Mouse (Mus musculus) forebrain, embryonic 11.5 days (tissue): Measurements from ENCODE around the gene Mdfic. TPM values are rescaled to one million over a fixed set of nuclear protein-coding genes. Genes with fewer than 3 reads are reported as not detected.
A peak's percentile ranks its signal among the peaks of the same experiment; 100 is the strongest.
"Not testable (repeated sequence)": the region's sequence is repeated elsewhere in the genome, so short reads cannot be mapped to it uniquely, and the experiment has no call there.

Experiments
- ATAC-seq: fragments of 200-750 bp; cut with Nextera tagmentation; replicated peaks from 2 replicates; pipeline ENCODE4 v1.8.0; 2017; ENCODE audit warnings: moderate TSS enrichment; ENCODE audit not compliant: low FRiP score
- DNase-seq: peaks from one replicate; pipeline ENCODE4 v3.0.0-alpha.2; 2017; ENCODE audit warnings: low spot score
- H3K27ac ChIP-seq: fragments of 300-500 bp; sonication (generic); 2 replicates; pipeline ENCODE4 v1.5.1; 2014; ENCODE audit warnings: low read depth, low read length
- H3K27me3 ChIP-seq: fragments of 300-500 bp; sonication (generic); 2 replicates; pipeline ENCODE4 v1.6.1; 2014; ENCODE audit warnings: mild to moderate bottlenecking, low read length, mixed read lengths; ENCODE audit not compliant: control insufficient read depth, insufficient read depth
- H3K36me3 ChIP-seq: fragments of 300-500 bp; sonication (generic); 2 replicates; pipeline ENCODE4 v1.6.1; 2014; ENCODE audit warnings: mild to moderate bottlenecking, low read length, moderate library complexity, mixed read lengths; ENCODE audit not compliant: control insufficient read depth, insufficient read depth
- H3K4me1 ChIP-seq: fragments of 300-500 bp; sonication (generic); replicated peaks from 2 replicates; pipeline ENCODE4 v1.6.1; 2014; ENCODE audit warnings: low read length, mixed read lengths; ENCODE audit not compliant: control insufficient read depth, insufficient read depth
- H3K4me2 ChIP-seq: fragments of 300-500 bp; sonication (generic); 2 replicates; pipeline ENCODE4 v1.6.1; 2014; ENCODE audit warnings: low read depth, mild to moderate bottlenecking, low read length, moderate library complexity, mixed read lengths; ENCODE audit not compliant: severe bottlenecking
- H3K4me3 ChIP-seq: fragments of 300-500 bp; sonication (generic); 2 replicates; pipeline ENCODE4 v1.5.1; 2014; ENCODE audit warnings: low read depth, low read length
- H3K9ac ChIP-seq: fragments of 300-500 bp; sonication (generic); 2 replicates; pipeline ENCODE4 v1.6.1; 2014; ENCODE audit warnings: low read length
- H3K9me3 ChIP-seq: fragments of 300-500 bp; sonication (generic); 2 replicates; pipeline ENCODE4 v1.6.1; 2016; ENCODE audit warnings: low read length, mixed read lengths; ENCODE audit not compliant: control insufficient read depth
- WGBS: fragments of 180-500 bp; shearing (Covaris S2); extraction: QIAGEN DNeasy Blood & Tissue Kit; methylation state at CpG from one replicate; pipeline ENCODE4 v1.1.7; 2014; 5-methylcytosine and 5-hydroxymethylcytosine counted together
- polyA plus RNA-seq: library from polyadenylated mRNA; unstranded; fragments of >200 nt; fragmentation: Nextera tagmentation; extraction: Ambion mirVana; gene quantifications from 2 replicates; pipeline ENCODE4 v1.2.1, GENCODE M21; 2014

The Mdfic gene
- 5.4 and 5.7 TPM in 2 replicates for polyA plus RNA-seq

GRCm38 (mm10) chr6:15720461-15720817, at the start of gene Mdfic:
Mdfic (plus strand) TSS chr6:15720661.
- Histone ChIP-seq H3K27ac (no peak within 1 kb of the TSS), H3K36me3 (no peaks in the 10 kb centered on the region), H3K4me1 (0 out of 2 replicates have a peak, but pooled peaks cover 2% of the 10 kb centered on the region), H3K27me3 (peaks cover 2% of the 10 kb centered on the region; the same call in 1 of the 2 replicates), H3K4me2 (peak within 1 kb of the TSS; percentile 97), H3K4me3 (peak within 1 kb of the TSS; percentile 60), H3K9me3 (no peaks in the 10 kb centered on the region), H3K9ac (peak within 1 kb of the TSS; percentile 86)
- 1% methylated on average over 16 of the region's 16 CpGs for WGBS
- DNase-seq (no peak), ATAC-seq (no peak; the same call in none of the 2 replicates)

- no peaks in the 10 kb centered on the region for H3K9me3 ChIP-seq
- no peak overlapping the region for H3K27ac ChIP-seq
- no peak for DNase-seq
- no peak for ATAC-seq
- no peaks in the 10 kb centered on the region for H3K36me3 ChIP-seq
- H3K9ac ChIP-seq = no peak overlapping the region
- H3K4me2 ChIP-seq = no peak overlapping the region
- H3K27me3 ChIP-seq = no peaks in the 10 kb centered on the region
- H3K4me1 ChIP-seq = no peaks in the 10 kb centered on the region
- H3K4me3 ChIP-seq = no peak overlapping the region
Observed at GRCm38 (mm10) chr6:15671364-15671763, 49.1 kb upstream of the Mdfic start.

GRCm38 (mm10) chr6:15710080-15710479, 10.4 kb upstream of the Mdfic start:
- Histone ChIP-seq H3K27me3 (no peaks in the 10 kb centered on the region), H3K4me2 (no peak overlapping the region), H3K4me3 (no peak overlapping the region), H3K9me3 (no peaks in the 10 kb centered on the region), H3K4me1 (no peaks in the 10 kb centered on the region), H3K36me3 (no peaks in the 10 kb centered on the region), H3K27ac (no peak overlapping the region), H3K9ac (no peak overlapping the region)
- 92% methylated on average over 4 of the region's 4 CpGs for WGBS
- DNase-seq (no peak), ATAC-seq (no peak)

- H3K36me3 ChIP-seq = no peaks in the 10 kb centered on the region
- H3K9ac ChIP-seq = no peak overlapping the region
- H3K27me3 ChIP-seq = no peaks in the 10 kb centered on the region
- no peak overlapping the region for H3K27ac ChIP-seq
- WGBS = 85% methylated on average over 7 of the region's 7 CpGs
- ATAC-seq (no peak), DNase-seq (no peak)
- H3K4me1 ChIP-seq = no peaks in the 10 kb centered on the region
- no peaks in the 10 kb centered on the region for H3K9me3 ChIP-seq
- no peak overlapping the region for H3K4me3 ChIP-seq
- H3K4me2 ChIP-seq = no peak overlapping the region
Observed at GRCm38 (mm10) chr6:15710706-15711105, 9.8 kb upstream of the Mdfic start.

GRCm38 (mm10) chr6:15712860-15713385, 7.5 kb upstream of the Mdfic start:
- no peaks in the 10 kb centered on the region for H3K36me3 ChIP-seq
- no peak overlapping the region for H3K4me3 ChIP-seq
- no peak overlapping the region for H3K4me2 ChIP-seq
- H3K9ac ChIP-seq = no peak overlapping the region
- WGBS = 25% methylated on average over 2 of the region's 2 CpGs
- H3K4me1 ChIP-seq = no peaks in the 10 kb centered on the region
- ATAC-seq (no peak), DNase-seq (no peak)
- no peaks in the 10 kb centered on the region for H3K27me3 ChIP-seq
- H3K9me3 ChIP-seq = no peaks in the 10 kb centered on the region
- no peak overlapping the region for H3K27ac ChIP-seq

- H3K36me3 ChIP-seq, ATAC-seq, H3K9ac ChIP-seq, H3K4me3 ChIP-seq, DNase-seq, H3K4me1 ChIP-seq, H3K4me2 ChIP-seq, H3K27me3 ChIP-seq, H3K27ac ChIP-seq, H3K9me3 ChIP-seq: not testable (repeated sequence)
- WGBS = 68% methylated on average over 1 of the region's 1 CpGs
Observed at GRCm38 (mm10) chr6:15714036-15714435, 6.4 kb upstream of the Mdfic start.

- no peak overlapping the region for H3K27ac ChIP-seq
- WGBS = 97% methylated on average over 2 of the region's 2 CpGs
- H3K4me1 ChIP-seq = no peaks in the 10 kb centered on the region
- no peak overlapping the region for H3K9ac ChIP-seq
- ATAC-seq (no peak), DNase-seq (no peak)
- H3K9me3 ChIP-seq = no peaks in the 10 kb centered on the region
- no peak overlapping the region for H3K4me3 ChIP-seq
- no peaks in the 10 kb centered on the region for H3K36me3 ChIP-seq
- no peaks in the 10 kb centered on the region for H3K27me3 ChIP-seq
- H3K4me2 ChIP-seq = no peak overlapping the region
Observed at GRCm38 (mm10) chr6:15714996-15715844, 5.2 kb upstream of the Mdfic start.

GRCm38 (mm10) chr6:15719919-15720318, 542 bp upstream of the Mdfic start:
- H3K27ac ChIP-seq = no peak overlapping the region
- WGBS = 61% methylated on average over 6 of the region's 6 CpGs
- no peak overlapping the region for H3K4me3 ChIP-seq
- 0 out of 2 replicates have a peak, but pooled peaks cover 2% of the 10 kb centered on the region for H3K4me1 ChIP-seq
- no peaks in the 10 kb centered on the region for H3K9me3 ChIP-seq
- DNase-seq (no peak), ATAC-seq (no peak)
- no peak overlapping the region for H3K4me2 ChIP-seq
- H3K27me3 ChIP-seq = peaks cover 2% of the 10 kb centered on the region; the same call in 1 of the 2 replicates
- no peak overlapping the region for H3K9ac ChIP-seq
- H3K36me3 ChIP-seq = no peaks in the 10 kb centered on the region
